Mouse (Mus musculus) heart, adult 11 months (tissue): Measurements from ENCODE around the gene Wasf1.

ENCODE experiments used
- DNase-seq: peaks from one replicate; pipeline ENCODE4 v3.0.0; 2022

Gene Wasf1

DNA sequence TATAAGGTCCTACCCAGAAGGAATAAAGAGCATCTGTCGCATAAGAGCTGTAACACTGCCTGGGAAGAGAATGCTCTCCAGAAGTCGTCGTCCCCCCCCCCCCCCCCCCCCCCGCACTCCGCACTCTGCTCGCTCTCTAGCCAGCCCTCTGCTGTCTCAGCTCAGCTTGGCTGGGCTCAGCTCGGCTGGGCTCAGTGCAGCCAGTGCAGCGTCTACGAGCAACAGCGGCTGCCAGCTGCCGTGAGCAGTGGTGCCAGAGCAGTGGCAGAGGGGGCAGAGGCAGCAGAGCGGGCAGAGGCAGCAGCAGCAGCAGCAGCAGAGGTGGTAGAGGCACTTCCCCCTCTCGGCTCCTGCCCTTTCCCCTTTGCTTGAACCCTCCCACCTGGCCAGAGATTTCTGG lies 102.1 kb downstream of the Wasf1 start:
- DNase-seq = peak; percentile 86
